Mouse (Mus musculus) forebrain, embryonic 14.5 days (tissue): ENCODE results near the gene Vegfc. TPM values are rescaled to one million over a fixed set of nuclear protein-coding genes. Genes with fewer than 3 reads are reported as not detected.

ENCODE experiments used
- ATAC-seq: fragments of 200-750 bp; cut with Nextera tagmentation; 2 replicates; pipeline ENCODE4 v1.8.0; 2017; ENCODE audit warnings: mild to moderate bottlenecking, moderate library complexity
- DNase-seq: peaks from one replicate; pipeline ENCODE4 v3.0.0-alpha.2; 2015; ENCODE audit warnings: low spot score
- H3K27ac ChIP-seq: fragments of 300-500 bp; sonication (generic); 2 replicates; pipeline ENCODE4 v1.5.1; 2014; ENCODE audit warnings: low read depth, mild to moderate bottlenecking, control low read depth, low read length, moderate library complexity
- H3K27me3 ChIP-seq: fragments of 300-500 bp; sonication (generic); replicated peaks from 2 replicates; pipeline ENCODE4 v1.6.1; 2014; ENCODE audit warnings: low read length, control low read depth, mixed read lengths; ENCODE audit not compliant: control insufficient read depth, insufficient read depth
- H3K36me3 ChIP-seq: fragments of 300-500 bp; sonication (generic); 2 replicates; pipeline ENCODE4 v1.6.1; 2014; ENCODE audit warnings: low read length, control low read depth; ENCODE audit not compliant: control insufficient read depth, insufficient read depth
- H3K4me1 ChIP-seq: fragments of 300-500 bp; sonication (generic); 2 replicates; pipeline ENCODE4 v1.6.1; 2014; ENCODE audit warnings: antibody characterized with exemption, low read length, control low read depth; ENCODE audit not compliant: control insufficient read depth, insufficient read depth
- H3K4me2 ChIP-seq: fragments of 300-500 bp; sonication (generic); 2 replicates; pipeline ENCODE4 v1.6.1; 2014; ENCODE audit warnings: mild to moderate bottlenecking, control low read depth, low read length
- H3K4me3 ChIP-seq: fragments of 300-500 bp; sonication (generic); 2 replicates; pipeline ENCODE4 v1.5.1; 2014; ENCODE audit warnings: low read depth, low read length, control low read depth
- H3K9ac ChIP-seq: fragments of 300-500 bp; sonication (generic); 2 replicates; pipeline ENCODE4 v1.6.1; 2014; ENCODE audit warnings: mild to moderate bottlenecking, low read length, control low read depth, moderate library complexity
- H3K9me3 ChIP-seq: fragments of 300-500 bp; sonication (generic); replicated peaks from 2 replicates; pipeline ENCODE4 v1.6.1; 2016; ENCODE audit warnings: low read length, control low read depth, mixed read lengths; ENCODE audit not compliant: control insufficient read depth
- WGBS: fragments of 180-500 bp; shearing (Covaris S2); extraction: QIAGEN DNeasy Blood & Tissue Kit; methylation state at CpG from one replicate; pipeline ENCODE4 v1.1.7; 2014; 5-methylcytosine and 5-hydroxymethylcytosine counted together
- polyA plus RNA-seq: library from polyadenylated mRNA; unstranded; fragments of >200 nt; fragmentation: Nextera tagmentation; extraction: Ambion mirVana; gene quantifications from 2 replicates; pipeline ENCODE4 v1.2.1, GENCODE M21; 2014

Vegfc gene
- polyA plus RNA-seq, 1 experiment from 2014 or later, result 3.7 TPM

- DNase-seq (peak; percentile 3), ATAC-seq (no peak)
- WGBS, result 34% methylated on average over 11 of the region's 11 CpGs
- Histone ChIP-seq H3K4me3 (peak overlapping the region; percentile 77), H3K27me3 (no peaks in the 10 kb centered on the region), H3K9me3 (no peaks in the 10 kb centered on the region), H3K4me2 (peak overlapping the region; percentile 64), H3K9ac (no peak overlapping the region), H3K4me1 (0 out of 2 replicates have a peak, but pooled peaks cover 3% of the 10 kb centered on the region), H3K27ac (no peak overlapping the region), H3K36me3 (no peaks in the 10 kb centered on the region)
These were observed 1.6 kb downstream of the Vegfc start for GRCm38 (mm10) chr8:54079001-54079400.

- Histone ChIP-seq H3K4me1 (0 out of 2 replicates have a peak, but pooled peaks cover 3% of the 10 kb centered on the region), H3K27ac (no peak overlapping the region), H3K9me3 (no peaks in the 10 kb centered on the region), H3K4me3 (no peak overlapping the region), H3K36me3 (no peaks in the 10 kb centered on the region), H3K4me2 (no peak overlapping the region), H3K9ac (no peak overlapping the region), H3K27me3 (no peaks in the 10 kb centered on the region)
- DNase-seq (peak; percentile 31), ATAC-seq (no peak)
These were observed 2.2 kb downstream of the Vegfc start for GRCm38 (mm10) chr8:54079601-54080000.

- H3K9ac ChIP-seq, result no peak overlapping the region
- 87% methylated on average over 6 of the region's 6 CpGs for WGBS
- DNase-seq (no peak), ATAC-seq (no peak)
- no peaks in the 10 kb centered on the region for H3K4me1 ChIP-seq
- H3K36me3 ChIP-seq, result no peaks in the 10 kb centered on the region
- H3K4me2 ChIP-seq, result no peak overlapping the region
- H3K4me3 ChIP-seq, result no peak overlapping the region
- no peak overlapping the region for H3K27ac ChIP-seq
- H3K9me3 ChIP-seq, result no peaks in the 10 kb centered on the region
- H3K27me3 ChIP-seq, result no peaks in the 10 kb centered on the region
These were observed 8.5 kb downstream of the Vegfc start for GRCm38 (mm10) chr8:54085896-54086295.

- no peak overlapping the region for H3K9ac ChIP-seq
- 86% methylated on average over 2 of the region's 2 CpGs for WGBS
- ATAC-seq (no peak), DNase-seq (no peak)
- no peak overlapping the region for H3K4me2 ChIP-seq
- H3K36me3 ChIP-seq, result no peaks in the 10 kb centered on the region
- H3K27ac ChIP-seq, result no peak overlapping the region
- H3K4me1 ChIP-seq, result no peaks in the 10 kb centered on the region
- H3K9me3 ChIP-seq, result no peaks in the 10 kb centered on the region
- H3K27me3 ChIP-seq, result no peaks in the 10 kb centered on the region
- no peak overlapping the region for H3K4me3 ChIP-seq
These were observed 9.7 kb downstream of the Vegfc start for GRCm38 (mm10) chr8:54087114-54087513.

GRCm38 (mm10) chr8:54089204-54089603 is 11.8 kb downstream of the Vegfc start:
- Histone ChIP-seq H3K4me2 (no peak overlapping the region), H3K27ac (no peak overlapping the region), H3K9me3 (no peaks in the 10 kb centered on the region), H3K36me3 (no peaks in the 10 kb centered on the region), H3K4me1 (no peaks in the 10 kb centered on the region), H3K9ac (no peak overlapping the region), H3K27me3 (no peaks in the 10 kb centered on the region), H3K4me3 (no peak overlapping the region)
- DNase-seq (no peak), ATAC-seq (no peak)
- WGBS, result 74% methylated on average over 4 of the region's 4 CpGs

DNA sequence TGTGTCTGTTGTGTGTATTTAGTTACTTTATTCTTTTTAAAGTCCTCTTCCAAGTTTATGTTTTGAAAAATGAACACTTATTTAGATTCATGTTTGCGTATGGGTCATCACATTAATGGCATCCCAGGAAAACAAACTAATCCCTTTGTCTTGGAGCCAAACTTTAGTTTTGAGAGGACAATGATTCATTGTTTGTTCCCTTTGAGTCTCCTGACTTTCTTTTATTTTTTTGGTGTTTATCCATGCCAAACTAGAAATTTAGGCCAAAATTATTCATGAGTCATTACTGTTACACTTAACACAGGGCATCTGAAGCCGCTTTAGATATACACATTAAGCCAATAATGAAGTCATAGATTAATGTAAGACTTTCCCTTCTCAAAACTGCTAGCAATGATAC is 12.5 kb downstream of the Vegfc start:
- no peaks in the 10 kb centered on the region for H3K4me1 ChIP-seq
- WGBS, result 88% methylated on average over 2 of the region's 2 CpGs
- DNase-seq (no peak), ATAC-seq (no peak)
- H3K36me3 ChIP-seq, result no peaks in the 10 kb centered on the region
- no peaks in the 10 kb centered on the region for H3K27me3 ChIP-seq
- H3K4me3 ChIP-seq, result no peak overlapping the region
- H3K9ac ChIP-seq, result no peak overlapping the region
- H3K27ac ChIP-seq, result no peak overlapping the region
- no peaks in the 10 kb centered on the region for H3K9me3 ChIP-seq
- H3K4me2 ChIP-seq, result no peak overlapping the region

DNA sequence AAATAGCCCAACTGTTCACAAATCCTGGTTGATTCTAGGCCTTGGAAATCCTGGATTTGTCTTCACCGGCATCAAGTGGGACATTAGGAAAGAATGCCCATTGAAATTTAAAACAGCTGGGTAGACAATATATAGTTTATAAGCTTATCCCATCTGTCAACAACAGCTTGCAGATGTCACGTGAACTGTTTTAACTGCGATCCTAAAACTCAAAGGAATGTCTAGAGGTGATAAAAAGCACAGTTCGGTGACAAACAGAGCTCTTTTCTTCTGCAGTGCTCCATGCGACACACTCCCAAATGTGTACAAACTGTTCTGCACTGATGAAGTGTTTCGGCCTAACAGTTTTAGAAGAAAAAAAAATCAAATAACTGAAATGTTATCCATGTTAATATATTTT is 22.7 kb downstream of the Vegfc start:
- Histone ChIP-seq H3K9me3 (no peaks in the 10 kb centered on the region), H3K4me1 (no peaks in the 10 kb centered on the region), H3K27ac (no peak overlapping the region), H3K27me3 (no peaks in the 10 kb centered on the region), H3K36me3 (no peaks in the 10 kb centered on the region), H3K9ac (no peak overlapping the region), H3K4me3 (no peak overlapping the region), H3K4me2 (no peak overlapping the region)
- WGBS, result 59% methylated on average over 6 of the region's 6 CpGs
- ATAC-seq (no peak), DNase-seq (no peak)

DNA sequence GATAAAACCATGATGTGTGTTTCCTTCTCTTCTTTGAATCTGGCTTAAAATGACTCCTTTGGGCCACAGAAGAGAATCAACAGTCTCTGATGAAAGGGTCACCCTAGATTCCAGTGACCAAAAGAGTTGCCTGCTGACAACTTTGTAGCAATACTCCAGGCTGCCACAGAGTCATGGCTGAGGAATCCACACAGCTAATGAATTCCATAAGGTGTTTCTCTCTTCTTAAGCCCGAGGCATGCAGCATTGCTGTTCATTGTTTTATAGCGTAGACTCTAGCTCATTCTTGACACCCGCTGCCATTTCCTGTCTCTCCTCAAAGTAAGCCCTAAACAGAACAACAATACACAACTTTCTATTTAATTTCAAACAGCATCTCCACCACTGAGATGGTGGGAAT is 37.2 kb downstream of the Vegfc start:
- 59% methylated on average over 3 of the region's 3 CpGs for WGBS
- Histone ChIP-seq H3K9ac (no peak overlapping the region), H3K4me2 (no peak overlapping the region), H3K9me3 (no peaks in the 10 kb centered on the region), H3K36me3 (no peaks in the 10 kb centered on the region), H3K4me3 (no peak overlapping the region), H3K27me3 (no peaks in the 10 kb centered on the region), H3K27ac (no peak overlapping the region), H3K4me1 (no peaks in the 10 kb centered on the region)
- DNase-seq, result no peak
- ATAC-seq, result no peak

DNA sequence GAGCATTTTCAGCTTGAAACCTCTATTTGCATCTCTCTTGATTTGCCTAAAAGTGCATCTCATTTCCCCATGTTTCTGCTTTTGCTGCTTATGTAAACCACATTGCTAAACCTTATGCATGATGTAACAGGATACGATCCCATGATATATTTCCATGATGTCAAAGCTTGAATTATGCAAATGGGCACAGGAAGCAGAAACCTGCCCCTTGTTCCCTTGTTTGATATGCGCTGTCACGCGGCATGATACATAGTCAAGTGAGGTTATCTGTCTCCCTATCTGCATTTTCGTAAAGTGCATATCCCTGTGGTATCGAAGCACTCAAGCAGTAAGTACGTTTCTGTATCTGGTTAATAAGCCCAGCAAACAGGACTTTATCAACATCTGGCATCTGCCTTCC is 42.7 kb downstream of the Vegfc start:
- no peak overlapping the region for H3K4me3 ChIP-seq
- no peaks in the 10 kb centered on the region for H3K4me1 ChIP-seq
- no peak overlapping the region for H3K4me2 ChIP-seq
- no peak overlapping the region for H3K27ac ChIP-seq
- no peaks in the 10 kb centered on the region for H3K9me3 ChIP-seq
- no peak for ATAC-seq
- H3K36me3 ChIP-seq, result no peaks in the 10 kb centered on the region
- no peak overlapping the region for H3K9ac ChIP-seq
- H3K27me3 ChIP-seq, result no peaks in the 10 kb centered on the region
- WGBS, result 90% methylated on average over 7 of the region's 7 CpGs
- DNase-seq, result peak; percentile 2
